Mouse (Mus musculus) layer of hippocampus, adult 9-11 months (tissue): ENCODE results near the gene Cdc42ep1.
"Not testable (repeated sequence)": the region's sequence is repeated elsewhere in the genome, so short reads cannot be mapped to it uniquely, and the experiment has no call there.

Experiments
- DNase-seq: peaks from one replicate; pipeline ENCODE4 v3.0.0; 2022

The Cdc42ep1 gene

DNA sequence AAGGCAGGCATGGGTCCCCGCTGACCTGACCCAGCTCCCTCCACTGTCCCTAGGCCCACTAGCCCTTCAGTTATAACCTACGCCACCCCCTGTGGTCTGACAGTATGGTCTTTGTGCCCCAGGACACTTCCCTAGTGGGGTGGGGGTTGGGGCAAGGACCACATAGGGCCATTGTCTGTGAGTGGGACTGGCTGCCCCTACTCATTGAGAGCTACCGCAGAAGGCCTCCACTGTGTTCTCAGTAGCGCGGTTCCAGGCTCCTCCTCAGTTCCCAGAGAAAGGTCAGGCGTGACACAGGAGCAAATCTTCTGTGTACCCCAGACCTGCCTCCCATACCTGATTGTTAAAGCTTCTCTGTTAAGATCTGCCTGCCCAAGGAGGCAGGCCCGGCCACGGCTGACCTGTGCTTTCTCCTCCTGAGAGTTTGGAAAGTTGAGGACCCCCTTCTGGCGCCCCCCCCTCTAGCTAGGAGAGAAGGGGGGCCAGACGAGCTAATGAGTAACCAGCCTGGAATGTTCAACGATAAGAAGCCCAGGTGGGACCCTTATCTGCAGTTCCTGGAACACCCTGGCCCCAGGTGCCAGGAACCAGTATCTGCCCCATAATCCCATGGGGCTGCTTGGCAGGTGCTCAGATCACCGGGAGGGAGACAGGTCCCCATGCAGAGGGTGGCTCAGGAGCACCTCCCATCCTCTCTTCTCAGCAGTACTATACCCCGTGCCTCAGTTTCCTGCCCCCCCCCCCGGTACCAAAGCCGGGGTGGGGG lies 7.8 kb downstream of the Cdc42ep1 start:
- DNase-seq: peak; percentile 83

DNA sequence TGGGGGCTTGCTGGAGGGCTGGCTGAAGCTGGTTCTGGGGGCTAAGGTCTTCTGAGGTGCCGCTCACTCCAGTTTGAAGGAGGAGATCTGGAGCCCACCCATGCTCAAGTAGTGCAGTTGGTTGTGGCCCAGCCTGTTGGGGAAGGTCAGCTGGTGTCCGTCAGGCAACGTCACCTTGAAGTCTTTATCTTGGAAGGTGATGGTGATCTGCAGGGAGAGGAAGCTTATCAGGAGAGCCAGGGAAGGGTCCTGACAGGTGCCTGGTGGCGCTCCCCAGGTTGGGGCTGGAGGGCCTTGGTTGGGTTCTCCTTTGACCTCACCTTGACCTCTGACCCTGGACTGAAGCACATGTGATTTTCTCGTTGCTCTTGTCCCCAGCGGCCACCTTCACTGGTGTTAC lies 8.5 kb downstream of the Cdc42ep1 start:
- DNase-seq: no peak

DNA sequence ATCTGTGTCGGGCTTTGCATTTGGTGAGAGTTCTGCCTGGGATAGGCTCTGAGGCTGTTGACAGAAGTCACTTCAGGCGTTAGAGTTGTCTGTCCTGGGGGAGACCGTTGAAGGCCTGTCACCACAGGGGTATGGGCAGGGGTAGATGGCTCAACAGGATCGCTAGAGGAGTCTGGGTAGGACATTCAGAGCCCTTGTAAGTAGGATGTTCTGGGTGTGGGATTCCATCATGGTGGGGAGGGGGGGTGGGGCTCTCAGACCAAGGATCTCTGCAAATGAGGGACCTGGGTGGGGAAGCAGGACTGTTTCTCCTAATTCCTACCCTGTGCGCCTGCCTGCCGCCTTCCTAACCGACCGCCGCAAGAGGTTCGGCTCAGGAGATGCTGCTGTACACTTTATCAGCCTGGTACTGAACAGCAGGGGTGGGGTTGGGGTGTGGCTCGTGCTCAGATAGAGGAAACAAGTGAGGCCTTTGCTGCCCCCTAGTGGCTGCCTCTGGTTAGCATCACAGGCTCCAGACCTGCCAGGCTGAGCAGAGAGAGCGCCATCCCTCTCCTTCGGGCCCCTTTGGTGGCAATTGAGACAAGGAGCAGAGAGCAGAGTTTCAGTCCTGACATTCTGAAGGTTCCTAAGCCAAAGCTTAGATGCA lies 9.2 kb downstream of the Cdc42ep1 start:
- DNase-seq: peak; percentile 93

DNA sequence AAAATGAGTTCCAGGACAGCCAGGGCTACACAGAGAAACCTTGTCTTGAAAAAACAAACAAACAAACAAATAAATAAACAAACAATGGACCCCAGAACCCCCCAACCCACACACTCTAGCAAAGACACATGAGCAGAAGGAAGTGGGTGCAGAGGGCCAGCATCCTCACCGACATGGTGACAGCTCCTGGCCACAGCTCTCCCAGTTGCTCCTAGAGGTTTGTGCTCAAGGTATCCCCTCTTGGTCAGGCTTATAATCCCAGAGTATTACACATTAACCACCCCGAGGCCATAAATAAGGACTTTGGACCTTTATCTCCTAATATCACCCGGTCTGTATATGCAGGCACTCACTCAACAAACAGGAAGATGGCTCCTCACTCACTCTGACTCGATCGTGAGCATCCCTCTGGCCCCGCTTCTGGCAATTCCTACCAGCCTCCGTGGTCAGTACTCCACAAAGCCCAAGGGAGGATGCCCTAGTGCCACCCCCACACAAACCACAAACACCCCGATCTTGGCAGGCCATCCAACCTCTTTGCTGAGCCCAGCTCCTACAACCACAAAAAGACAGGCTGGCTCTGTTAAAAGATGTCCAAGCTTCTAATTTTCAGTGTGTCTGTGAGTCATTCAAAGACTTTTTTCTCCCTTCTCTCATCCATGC lies 13.0 kb downstream of the Cdc42ep1 start, which contains the start of gene Lgals2:
Gene Lgals2 (minus strand): TSS at position 227 of the 663 bp plus-strand sequence.
- DNase-seq: no peak

DNA sequence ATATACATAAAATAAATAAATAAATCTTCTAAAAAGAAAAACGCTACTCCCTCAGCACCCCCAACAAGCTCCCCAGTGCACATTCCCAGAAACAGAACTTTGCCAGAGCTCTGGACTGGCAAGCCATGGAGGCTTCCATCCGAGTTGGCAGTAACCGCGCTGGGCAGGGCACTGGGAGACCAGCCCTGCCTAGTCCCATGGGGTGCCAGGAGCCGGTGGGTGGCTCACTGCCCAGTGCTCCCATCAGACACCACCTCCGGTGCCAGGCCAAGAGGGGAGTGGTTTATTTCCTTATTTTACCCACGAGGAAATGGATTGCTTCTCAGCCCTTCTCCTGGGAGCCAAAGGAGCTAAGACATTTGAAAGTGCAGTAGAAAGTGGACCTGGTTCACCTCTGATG lies 14.6 kb downstream of the Cdc42ep1 start:
- peak; percentile 84 for DNase-seq

DNA sequence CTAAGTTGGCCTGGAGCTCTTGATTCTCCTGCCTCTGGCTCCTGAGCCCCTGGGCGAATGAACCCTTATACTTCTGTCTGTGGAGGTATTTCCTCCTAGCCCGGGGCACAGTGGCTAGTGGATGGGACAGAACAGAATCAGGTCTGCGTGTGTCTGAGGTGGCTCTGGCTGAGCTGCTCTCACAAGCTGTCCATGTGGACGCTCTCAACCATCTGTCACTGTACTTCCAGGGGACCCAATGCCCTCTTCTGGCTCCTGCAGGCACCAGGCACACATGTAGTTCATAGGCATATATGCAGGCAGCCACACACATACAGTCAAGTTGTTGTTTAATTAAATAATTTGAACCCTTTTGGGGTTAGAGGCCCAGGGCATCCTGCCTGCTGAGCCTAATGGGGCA lies 16.9 kb downstream of the Cdc42ep1 start:
- DNase-seq: no peak

DNA sequence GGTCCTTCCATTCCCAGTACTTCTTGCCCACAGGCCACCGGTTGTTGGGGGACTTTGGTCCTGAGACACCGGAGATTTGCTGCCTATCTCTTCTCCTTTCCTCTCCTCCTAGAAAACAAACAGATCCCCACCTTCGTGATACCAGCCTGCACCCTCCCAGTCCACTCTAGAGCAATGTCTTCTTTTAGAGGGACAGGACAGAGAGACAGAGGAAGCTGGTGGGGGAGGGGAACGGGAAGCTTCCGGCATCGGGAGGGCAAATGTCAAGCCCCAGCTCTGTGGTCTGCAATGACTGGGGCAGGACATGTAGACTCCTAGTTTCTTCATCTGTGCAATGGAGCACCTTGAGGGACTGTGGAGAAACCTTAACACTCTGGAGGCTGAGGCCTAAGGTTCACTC lies 17.3 kb downstream of the Cdc42ep1 start:
- no peak for DNase-seq

DNA sequence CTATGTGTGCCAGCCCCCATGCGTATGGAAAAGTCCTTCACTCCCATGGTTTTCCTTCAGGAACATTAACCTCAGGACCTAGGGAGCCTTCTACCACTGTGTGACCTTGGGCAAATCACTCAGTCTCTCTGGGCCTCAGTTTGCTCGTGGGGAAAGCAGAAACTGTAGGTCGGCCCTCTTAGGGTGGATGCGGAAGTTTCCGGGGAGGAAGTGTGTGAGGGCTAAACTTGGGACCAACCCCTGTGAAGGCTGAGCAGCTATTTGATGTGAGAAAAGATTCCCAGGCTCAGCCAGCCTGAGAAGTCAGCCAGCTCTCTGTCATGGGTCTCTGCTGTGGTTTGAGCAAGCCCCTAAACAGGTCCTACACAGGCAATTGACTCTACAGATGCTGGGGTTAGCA lies 19.9 kb downstream of the Cdc42ep1 start:
- no peak for DNase-seq

DNA sequence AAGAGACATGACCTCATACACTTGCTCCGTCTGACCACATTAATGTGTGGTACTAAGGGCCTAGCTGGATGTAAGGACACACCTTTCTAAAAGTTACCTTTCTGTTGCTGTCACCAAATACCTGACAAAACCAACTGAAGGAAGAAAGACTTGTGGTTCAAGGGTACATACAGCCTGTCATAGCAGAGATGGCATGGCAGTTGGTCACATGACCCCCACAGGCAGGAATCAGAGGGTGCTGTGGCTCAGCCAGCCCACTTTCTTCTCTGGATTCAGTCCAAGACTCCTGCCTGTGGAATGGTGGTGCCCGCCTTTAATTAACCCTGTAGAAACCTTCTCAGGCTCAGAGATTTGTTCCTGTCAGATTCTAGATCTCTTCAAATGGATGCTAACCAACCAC lies 20.7 kb downstream of the Cdc42ep1 start:
- no peak for DNase-seq

DNA sequence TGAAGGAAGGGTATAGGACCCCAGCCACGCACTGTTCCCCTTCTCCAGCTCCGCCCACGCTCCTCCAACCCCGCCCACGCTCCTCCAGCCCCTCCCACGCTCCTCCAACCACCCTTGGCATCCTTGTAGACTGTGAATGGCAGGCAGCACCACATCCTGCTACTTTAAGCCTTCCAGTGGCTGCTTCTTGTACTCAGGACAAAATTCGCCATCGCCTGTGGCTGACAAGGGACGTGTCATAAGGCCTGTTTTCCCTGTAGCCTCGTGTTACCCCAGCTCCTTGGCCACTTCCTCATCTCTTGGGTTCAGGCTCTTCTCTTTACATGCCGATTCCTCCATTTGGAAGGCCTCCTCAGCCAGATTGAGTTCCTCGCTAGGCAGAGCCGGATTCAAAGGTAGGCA lies 21.4 kb downstream of the Cdc42ep1 start:
- DNase-seq: no peak

DNA sequence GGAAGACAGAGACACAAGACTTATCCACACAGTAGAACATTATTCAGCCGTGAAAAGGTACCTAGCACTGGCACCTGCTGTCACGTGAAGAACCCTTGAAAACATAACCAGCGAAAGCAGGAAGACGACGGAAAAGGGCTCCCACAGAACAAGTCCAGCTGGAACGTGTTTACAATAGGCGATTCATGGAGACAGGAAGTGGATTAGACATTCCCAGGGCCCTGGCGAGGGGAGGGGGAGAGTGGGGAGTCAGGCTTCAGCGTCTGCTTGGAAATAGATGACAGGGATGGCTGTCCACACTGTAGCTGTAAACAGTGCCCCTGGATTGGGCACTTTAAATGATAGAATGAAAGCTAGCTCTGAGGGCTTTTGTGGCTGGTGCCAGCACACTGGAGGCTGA lies 26.0 kb downstream of the Cdc42ep1 start:
- DNase-seq: no peak

DNA sequence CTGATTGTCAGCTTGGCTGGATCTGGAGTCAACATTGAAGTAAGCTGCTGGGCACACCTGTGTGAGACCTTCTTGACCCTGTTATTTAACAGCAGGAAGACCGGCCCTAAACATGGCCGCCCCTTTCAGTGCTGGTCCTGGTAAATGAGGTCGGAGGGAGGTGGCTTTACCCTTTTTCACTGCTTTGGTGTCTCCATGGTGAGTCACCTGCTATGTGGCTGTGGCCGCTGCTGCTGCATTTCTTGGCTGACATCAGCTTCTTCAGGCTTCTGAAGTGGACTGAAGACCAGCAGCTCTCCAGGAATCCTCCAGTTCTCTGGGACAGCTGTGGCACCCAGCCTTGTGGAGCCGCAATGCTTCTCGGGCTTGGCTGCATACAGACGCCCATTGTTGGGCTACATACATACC lies 26.4 kb downstream of the Cdc42ep1 start:
- DNase-seq: no peak

DNA sequence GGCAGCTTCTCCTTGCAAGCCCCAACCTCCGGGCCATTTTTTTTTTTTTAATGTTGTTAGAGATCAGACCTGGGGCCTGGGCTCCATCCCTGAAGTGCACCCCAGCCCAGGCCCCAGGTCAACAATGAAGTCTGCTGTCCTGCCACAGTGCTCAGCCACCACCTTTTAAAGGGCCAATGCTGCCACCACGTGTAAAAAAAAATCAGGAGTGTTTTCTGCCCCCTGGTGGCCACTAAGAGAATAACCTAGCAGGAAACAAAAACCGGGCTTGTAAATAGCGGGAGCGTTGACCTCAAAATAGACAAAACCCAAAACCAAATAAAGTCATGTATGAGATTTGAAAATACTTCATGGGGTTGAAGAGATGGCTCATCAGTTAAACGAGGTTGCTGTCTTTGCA lies 27.4 kb downstream of the Cdc42ep1 start:
- no peak for DNase-seq

DNA sequence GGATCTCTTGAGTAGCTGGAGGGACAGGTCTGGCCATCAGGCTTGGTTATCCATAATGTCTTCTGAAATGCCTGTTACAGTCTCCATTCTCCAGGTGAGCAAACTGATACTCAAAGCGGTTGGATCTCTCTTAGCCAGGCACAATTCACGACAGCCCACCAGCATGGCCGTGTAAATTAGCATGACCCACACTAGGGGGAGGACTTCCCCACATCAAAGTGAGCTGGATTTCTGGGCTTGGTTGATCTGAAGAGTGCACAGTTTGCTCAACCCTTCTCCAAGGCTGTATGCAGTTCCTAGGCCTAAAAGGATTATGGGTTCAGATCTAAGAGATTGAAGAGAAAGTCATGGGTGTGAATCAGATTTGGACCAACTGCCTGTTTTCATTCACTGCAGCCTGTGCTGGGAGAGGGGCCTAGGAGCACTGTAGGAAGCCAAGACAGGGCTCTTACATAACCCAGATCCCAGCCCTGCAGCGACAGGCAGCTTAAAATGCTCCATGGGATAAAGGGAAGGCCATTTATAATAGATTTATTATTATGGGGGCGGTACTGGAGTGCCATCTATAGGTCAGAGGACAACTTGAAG lies 29.7 kb downstream of the Cdc42ep1 start:
- no peak for DNase-seq

DNA sequence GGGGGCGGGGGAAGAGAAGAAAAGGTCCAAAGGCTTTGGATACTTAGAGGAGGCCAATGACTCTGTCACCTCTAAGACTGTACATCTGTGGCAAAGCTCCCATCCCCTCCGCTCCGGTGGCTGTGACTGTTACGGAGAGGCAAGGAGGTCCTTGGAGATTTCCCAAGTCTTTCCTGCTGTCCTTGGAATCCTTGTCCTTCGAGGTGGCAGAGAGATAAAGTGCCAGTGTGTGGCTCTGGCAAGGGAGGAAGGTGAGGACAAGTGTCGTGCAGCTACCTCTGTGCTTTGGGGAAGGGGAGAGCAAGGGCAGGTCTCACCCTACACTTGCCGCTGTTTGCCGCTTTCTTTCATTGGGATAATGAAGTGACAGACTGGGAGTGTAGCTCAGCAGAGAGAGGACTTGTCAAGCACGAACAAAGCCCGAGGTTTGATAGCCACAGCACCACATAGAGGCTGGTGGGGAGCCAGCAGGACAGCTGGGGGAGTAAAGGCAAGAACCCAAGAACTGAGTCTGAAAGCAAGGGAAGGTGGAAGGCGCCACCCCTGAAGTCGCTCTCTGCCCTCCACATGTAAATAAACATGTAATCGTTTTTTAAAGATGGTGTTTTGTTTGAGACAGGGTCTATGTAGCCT lies 31.5 kb downstream of the Cdc42ep1 start:
- DNase-seq: no peak

DNA sequence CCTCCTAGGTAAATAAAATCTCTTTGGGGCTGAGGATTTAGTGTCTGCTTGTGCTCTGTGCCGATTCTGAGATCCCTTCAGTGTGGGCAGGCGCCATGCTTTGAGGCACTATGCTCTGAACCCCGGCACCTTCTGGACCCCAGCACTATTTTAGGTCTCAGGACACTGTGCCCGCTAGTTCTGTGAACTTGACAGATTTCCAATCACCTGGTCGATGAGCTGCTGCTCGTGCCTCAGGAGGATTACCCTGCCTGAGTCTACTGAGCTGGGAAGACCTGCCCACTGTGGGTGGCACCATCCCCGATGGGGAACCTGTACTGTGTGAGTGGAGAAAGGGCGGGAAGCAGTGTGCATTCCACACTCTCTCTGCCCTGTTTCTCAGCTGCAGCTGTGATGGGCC lies 32.6 kb downstream of the Cdc42ep1 start:
- no peak for DNase-seq

DNA sequence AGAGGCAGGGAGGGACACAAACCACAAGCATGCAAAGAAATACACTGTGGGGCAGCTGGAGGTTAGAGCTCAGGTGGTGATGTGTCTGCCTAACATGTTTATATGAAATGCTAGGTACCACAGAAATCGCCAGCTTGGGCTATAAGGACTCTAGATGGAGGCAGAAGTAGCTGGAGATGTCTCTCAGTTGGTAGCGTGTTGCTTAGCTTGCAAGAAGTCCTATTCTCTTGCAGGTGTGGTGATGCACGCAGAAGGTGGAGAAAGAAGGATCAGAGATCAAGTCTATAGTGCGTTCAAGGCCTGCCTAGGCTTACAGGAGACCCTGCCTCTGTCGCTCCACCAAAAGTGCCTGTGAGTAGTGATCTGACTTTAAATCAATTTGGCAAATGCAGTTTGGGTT lies 33.1 kb downstream of the Cdc42ep1 start:
- no peak for DNase-seq

DNA sequence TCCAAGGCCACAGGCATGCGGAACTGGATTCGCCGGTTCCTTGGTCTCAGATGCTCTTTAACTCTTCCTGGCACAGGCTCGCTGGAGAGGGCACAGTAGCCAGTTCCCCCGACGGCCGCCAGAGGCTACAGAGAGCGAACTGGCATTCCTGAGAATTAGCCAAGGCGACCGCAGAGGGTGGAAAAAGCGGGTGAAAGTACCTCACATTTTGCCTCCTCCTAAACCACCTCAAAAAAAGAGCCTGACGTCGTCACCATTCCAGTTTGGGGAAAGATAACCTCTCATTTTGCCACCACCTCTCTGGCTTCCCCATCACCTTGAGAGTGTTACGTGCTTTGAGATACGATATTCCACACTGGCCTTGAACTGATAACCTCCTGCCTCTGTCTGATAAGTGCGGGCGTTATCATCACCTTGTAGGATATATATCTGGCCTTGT lies 33.9 kb downstream of the Cdc42ep1 start:
- peak; percentile 77 for DNase-seq

DNA sequence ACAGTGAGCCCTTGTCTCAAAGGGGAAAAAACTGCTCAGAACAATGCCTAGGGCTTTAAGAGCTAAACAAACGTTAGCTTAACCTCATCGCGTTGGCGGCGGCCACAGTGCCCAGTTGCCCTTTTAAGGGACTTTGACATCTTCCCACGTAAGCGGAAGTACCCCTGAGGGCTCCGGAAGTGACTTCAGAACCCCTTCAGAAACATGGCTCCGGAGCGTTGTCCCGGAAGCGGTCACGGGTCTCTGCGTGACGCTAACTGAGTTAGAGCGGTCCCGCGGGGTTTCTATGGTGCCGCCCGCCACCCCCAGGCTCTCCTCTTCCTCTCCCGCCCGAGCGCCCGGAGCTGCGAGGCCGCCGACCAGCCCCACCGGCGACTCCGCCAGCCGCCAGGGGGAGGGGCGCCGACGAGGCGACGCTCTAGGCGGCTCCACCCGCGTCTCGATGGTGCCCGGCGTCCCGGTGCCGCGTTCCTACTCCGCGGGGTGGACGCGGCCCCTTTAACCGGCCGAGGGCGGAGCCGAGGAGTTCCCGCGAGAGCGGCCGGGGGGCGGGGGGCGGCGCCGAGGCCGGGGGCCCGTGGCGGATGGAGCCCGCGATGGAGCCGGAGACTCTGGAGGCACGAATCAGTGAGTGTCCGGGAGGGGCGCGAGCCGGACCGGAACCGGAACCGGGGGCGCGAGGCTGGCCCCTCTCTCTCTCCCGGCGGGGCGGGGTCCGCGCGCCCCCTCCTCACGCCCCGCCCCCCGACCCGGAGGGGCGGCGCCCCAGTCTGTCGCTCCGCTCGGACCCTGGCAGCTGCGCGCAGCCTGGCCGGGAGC lies 34.8 kb downstream of the Cdc42ep1 start, which contains the start of gene Gga1:
Gene Gga1 (plus strand): TSS at position 200 of the 819 bp plus-strand sequence.
- peak; percentile 97 for DNase-seq

DNA sequence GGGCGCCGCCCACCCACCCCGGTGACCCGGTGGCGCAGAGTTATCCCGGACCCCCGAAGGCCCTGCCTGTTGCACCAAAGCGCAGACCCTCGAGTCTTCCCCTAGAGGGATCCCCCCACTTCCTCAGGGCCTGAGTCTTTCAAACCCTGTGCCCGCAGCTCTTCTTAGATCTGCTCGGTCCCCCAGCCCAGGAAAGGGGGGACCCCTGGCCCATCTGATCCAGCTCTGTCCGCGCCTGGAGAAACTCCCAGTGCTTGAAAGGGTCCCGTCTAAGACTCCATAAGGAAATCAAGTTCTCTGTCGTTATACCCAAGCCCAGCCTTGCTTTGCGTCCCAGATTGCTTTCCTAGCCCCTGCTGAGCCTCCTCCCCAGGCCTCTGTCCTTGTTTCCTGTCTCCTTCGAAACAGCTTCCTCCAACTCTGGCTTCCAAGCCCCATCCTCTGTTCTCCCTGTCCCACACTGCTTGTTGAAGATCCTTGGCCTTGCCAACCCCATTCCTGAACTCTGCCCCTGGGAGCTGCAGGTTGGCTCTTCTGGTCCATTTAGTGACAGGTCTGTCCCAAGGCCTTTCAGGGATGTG lies 35.5 kb downstream of the Cdc42ep1 start:
- no peak for DNase-seq

DNA sequence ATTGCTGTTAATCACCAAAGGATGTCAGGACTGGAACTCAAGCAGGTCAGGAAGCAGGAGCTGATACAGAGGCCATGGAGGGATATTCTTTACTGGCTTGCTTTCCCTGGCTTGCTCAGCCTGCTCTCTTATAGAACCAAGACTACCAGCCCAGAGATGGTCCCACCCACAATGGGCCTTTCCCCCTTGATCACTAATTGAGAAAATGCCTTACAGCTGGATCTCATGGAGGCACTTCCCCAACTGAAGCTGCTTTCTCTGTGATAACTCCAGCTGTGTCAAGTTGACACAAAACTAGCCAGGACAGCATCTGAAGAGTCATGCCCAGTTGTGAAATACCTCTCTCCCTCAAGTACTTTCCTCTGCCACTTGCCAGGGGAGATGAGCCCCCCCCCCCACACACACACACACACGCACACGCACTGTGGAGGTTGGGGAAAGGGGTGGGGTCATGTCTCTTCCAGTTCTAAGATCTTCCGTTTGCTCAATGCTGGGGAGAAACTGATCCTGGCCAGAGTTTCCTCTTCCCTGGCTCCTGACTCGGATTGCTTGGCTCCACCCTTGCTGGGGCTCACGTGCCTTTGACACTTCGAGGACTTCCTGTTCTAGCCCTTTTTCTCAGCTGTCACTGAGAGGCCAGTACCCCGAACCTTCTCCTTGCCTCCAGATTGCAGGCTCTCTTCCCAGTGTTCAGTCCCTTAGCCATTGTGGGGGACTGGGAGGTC lies 36.5 kb downstream of the Cdc42ep1 start:
- not testable (repeated sequence) for DNase-seq
